Mouse (Mus musculus) myocyte (in vitro differentiated cells): ENCODE data around the gene Sh3rf1. TPM values are rescaled to one million over a fixed set of nuclear protein-coding genes. Genes with fewer than 3 reads are reported as not detected.

Experiments used
- H3K27me3 ChIP-seq: one replicate; pipeline ENCODE4 v1.6.1; 2011; ENCODE audit not compliant: control insufficient read depth, insufficient read depth, insufficient read length
- H3K36me3 ChIP-seq: one replicate; pipeline ENCODE4 v1.6.1; 2011; ENCODE audit not compliant: control insufficient read depth, insufficient read depth
- H3K4me2 ChIP-seq: one replicate; pipeline ENCODE4 v1.6.1; 2011; ENCODE audit warnings: low read depth, control low read depth
- H3K4me3 ChIP-seq: one replicate; pipeline ENCODE4 v1.5.1; 2011; ENCODE audit warnings: mild to moderate bottlenecking, control low read depth, moderate library complexity
- H3K79me2 ChIP-seq: one replicate; pipeline ENCODE4 v1.6.1; 2011; ENCODE audit not compliant: control insufficient read depth, insufficient read depth
- H3ac ChIP-seq: one replicate; pipeline ENCODE4 v1.6.1; 2011; ENCODE audit not compliant: control insufficient read depth, insufficient read length
- CEBPB ChIP-seq: IDR thresholded peaks from 2 replicates; pipeline ENCODE4 v1.6.1; 2011; ENCODE audit warnings: mild to moderate bottlenecking, moderate library complexity; ENCODE audit not compliant: poor library complexity, insufficient read depth, severe bottlenecking
- E2F4 ChIP-seq: IDR thresholded peaks from one replicate; pipeline ENCODE4 v1.6.1; 2011; ENCODE audit warnings: mild to moderate bottlenecking, control low read depth, moderate library complexity; ENCODE audit not compliant: insufficient read depth
- MAX ChIP-seq: IDR thresholded peaks from one replicate; pipeline ENCODE4 v1.6.1; 2011; ENCODE audit warnings: low read depth, mild to moderate bottlenecking, control low read depth
- MYOD1 ChIP-seq, 3 experiments: IDR thresholded peaks; one replicate each; pipeline ENCODE4 v1.6.1; 2011; ENCODE audit warnings: control low read depth in 2 of 3, low read depth in 2 of 3, mild to moderate bottlenecking in 2 of 3, moderate library complexity in 1 of 3; ENCODE audit not compliant: insufficient read length in 2 of 3, control insufficient read depth in 1 of 3
- MYOG ChIP-seq, 3 experiments: IDR thresholded peaks; one replicate each; pipeline ENCODE4 v1.6.1; 2011; ENCODE audit warnings: control low read depth in 2 of 3, low read depth in 2 of 3, mild to moderate bottlenecking in 2 of 3; ENCODE audit not compliant: insufficient read length in 2 of 3, control insufficient read depth in 1 of 3, insufficient read depth in 1 of 3
- POLR2A ChIP-seq: IDR thresholded peaks from one replicate; pipeline ENCODE4 v1.6.1; 2011; ENCODE audit warnings: low read depth, mild to moderate bottlenecking, control low read depth, moderate library complexity; ENCODE audit not compliant: insufficient read length
- POLR2AphosphoS2 ChIP-seq: IDR thresholded peaks from one replicate; pipeline ENCODE4 v1.6.1; 2011; ENCODE audit warnings: low read depth, control low read depth; ENCODE audit not compliant: insufficient read length
- REST ChIP-seq: IDR thresholded peaks from one replicate; pipeline ENCODE4 v1.6.1; 2011; ENCODE audit warnings: mild to moderate bottlenecking, control low read depth, moderate library complexity; ENCODE audit not compliant: insufficient read depth, insufficient read length
- SRF ChIP-seq: IDR thresholded peaks from one replicate; pipeline ENCODE4 v1.6.1; 2011; ENCODE audit warnings: low read depth; ENCODE audit not compliant: control insufficient read depth, insufficient read length
- TCF12 ChIP-seq: IDR thresholded peaks from one replicate; pipeline ENCODE4 v1.6.1; 2011; ENCODE audit warnings: mild to moderate bottlenecking, control low read depth; ENCODE audit not compliant: poor library complexity, insufficient read depth, severe bottlenecking
- TCF3 ChIP-seq: IDR thresholded peaks from one replicate; pipeline ENCODE4 v1.6.1; 2011; ENCODE audit warnings: low read depth, control low read depth; ENCODE audit not compliant: insufficient read length
- USF1 ChIP-seq: IDR thresholded peaks from one replicate; pipeline ENCODE4 v1.6.1; 2011; ENCODE audit warnings: low read depth, mild to moderate bottlenecking, control low read depth, moderate library complexity
- polyA plus RNA-seq: library from polyadenylated mRNA; unstranded; fragments of >200 nt; fragmentation: generic; extraction: Trizol; gene quantifications from one replicate; pipeline ENCODE4 v1.2.1, GENCODE M21; 2012; ENCODE audit warnings: missing spikeins

The Sh3rf1 gene
- polyA plus RNA-seq, 1 experiment, result 4.2 TPM

- no peaks in the 10 kb centered on the region for H3K79me2 ChIP-seq
- H3K4me3 ChIP-seq, result no peak overlapping the region
- no peak overlapping the region for H3ac ChIP-seq
- H3K36me3 ChIP-seq, result no peaks in the 10 kb centered on the region
- TF ChIP-seq SRF, result no peak
- no peak for TF ChIP-seq CEBPB
- TF ChIP-seq POLR2A, result no peak
- no peak for TF ChIP-seq MYOG (IDR thresholded peaks at IDR 0.05; ENCODE audit: control insufficient read depth in 1 of 3, insufficient read depth in 1 of 3, insufficient read length in 2 of 3, low read depth in 2 of 3)
- TF ChIP-seq MYOD1 (IDR thresholded peaks at IDR 0.05; ENCODE audit: control insufficient read depth in 1 of 3, insufficient read length in 2 of 3, low read depth in 2 of 3), result no peak
- TF ChIP-seq USF1, result no peak
- TF ChIP-seq POLR2AphosphoS2, result no peak
- TF ChIP-seq TCF12, result no peak
- TF ChIP-seq TCF3, result no peak
- TF ChIP-seq MAX, result no peak
- TF ChIP-seq REST, result no peak
- no peak for TF ChIP-seq E2F4
- H3K27me3 ChIP-seq, result no peaks in the 10 kb centered on the region
- no peak overlapping the region for H3K4me2 ChIP-seq
These were observed 42.1 kb upstream of the Sh3rf1 start for GRCm38 (mm10) chr8:61181592-61181991.

DNA sequence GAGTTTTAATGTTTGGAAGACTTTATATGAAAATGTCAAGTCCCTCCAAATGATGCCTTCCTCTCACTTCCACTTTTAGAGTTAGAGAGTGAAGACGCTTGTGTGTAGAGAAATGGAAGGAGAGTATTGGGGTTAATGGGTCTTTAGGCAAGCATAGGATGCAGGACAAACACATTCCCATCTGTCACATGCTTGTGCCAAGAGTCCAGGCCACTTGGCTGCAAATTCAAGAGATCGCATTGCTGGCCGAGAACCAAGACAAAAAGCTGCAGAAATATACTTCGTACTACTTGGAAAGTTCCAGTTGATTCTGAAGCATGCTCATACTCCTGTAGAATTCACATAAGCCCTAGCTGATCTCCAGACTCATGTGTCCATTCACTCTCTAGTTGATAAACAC lies 41.7 kb upstream of the Sh3rf1 start:
- Histone ChIP-seq H3K27me3 (no peaks in the 10 kb centered on the region), H3ac (no peak overlapping the region), H3K79me2 (no peaks in the 10 kb centered on the region), H3K36me3 (no peaks in the 10 kb centered on the region), H3K4me3 (no peak overlapping the region), H3K4me2 (no peak overlapping the region)
- TF ChIP-seq TCF3 (no peak), MAX (no peak), TCF12 (no peak), CEBPB (no peak), SRF (no peak), USF1 (no peak)

DNA sequence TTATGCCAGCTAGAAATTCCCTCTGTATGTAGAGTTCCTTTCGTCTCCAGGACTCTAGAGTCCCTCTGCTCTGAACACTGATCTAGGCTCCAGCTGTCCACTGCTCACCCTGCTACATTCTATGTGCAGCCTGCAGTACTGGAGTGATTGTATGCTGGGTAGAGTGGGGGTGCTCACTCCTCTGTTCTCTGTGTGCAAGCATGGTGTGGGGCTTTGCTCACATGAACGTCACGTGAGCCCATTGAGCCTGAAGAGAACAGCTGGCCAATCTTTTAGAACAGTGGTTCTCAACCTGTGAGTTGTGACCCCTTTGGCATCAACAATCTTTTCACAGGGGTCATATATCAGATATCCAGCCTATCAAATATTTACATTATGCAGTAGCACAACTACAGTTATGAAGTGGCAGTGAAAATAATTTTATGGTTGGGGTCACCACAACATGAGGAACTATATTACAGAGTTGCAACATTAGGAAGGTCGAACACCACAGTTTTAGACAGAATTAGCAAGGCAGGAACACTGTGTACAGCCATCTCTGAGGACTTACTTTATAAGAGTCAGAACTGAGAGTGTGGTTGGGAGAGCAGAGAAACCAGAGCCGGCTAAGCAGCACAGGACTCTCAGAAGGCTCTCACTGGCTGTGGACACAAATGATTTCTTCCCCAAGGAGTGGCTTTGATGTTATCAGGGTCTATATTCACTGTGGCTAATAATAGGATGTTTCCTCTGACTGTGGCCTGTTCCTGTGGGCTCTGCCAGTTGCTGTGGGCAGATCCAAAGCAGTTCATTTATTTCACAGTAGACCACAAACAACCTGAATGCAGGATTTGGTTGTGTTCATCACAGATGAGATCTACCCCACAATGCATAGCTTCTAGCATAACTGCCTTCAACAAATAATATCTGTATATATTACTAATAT lies 38.1 kb upstream of the Sh3rf1 start:
- TF ChIP-seq POLR2AphosphoS2 (no peak), MYOG (IDR thresholded peaks at IDR 0.05; ENCODE audit: control insufficient read depth in 1 of 3, insufficient read depth in 1 of 3, insufficient read length in 2 of 3, low read depth in 2 of 3) (peak in 2 of 3 experiments; percentile 62 to 75), MYOD1 (IDR thresholded peaks at IDR 0.05; ENCODE audit: control insufficient read depth in 1 of 3, insufficient read length in 2 of 3, low read depth in 2 of 3) (peak in 2 of 3 experiments; percentile 32 to 52), REST (no peak), TCF12 (no peak), E2F4 (no peak), CEBPB (no peak), TCF3 (no peak), SRF (no peak), USF1 (peak; percentile 51), MAX (no peak), POLR2A (no peak)
- peak overlapping the region; percentile 51 for H3K4me2 ChIP-seq
- no peaks in the 10 kb centered on the region for H3K79me2 ChIP-seq
- H3K36me3 ChIP-seq, result no peaks in the 10 kb centered on the region
- no peak overlapping the region for H3K4me3 ChIP-seq
- no peaks in the 10 kb centered on the region for H3K27me3 ChIP-seq
- no peak overlapping the region for H3ac ChIP-seq

GRCm38 (mm10) chr8:61194306-61194925 lies 29.3 kb upstream of the Sh3rf1 start:
- Histone ChIP-seq H3K79me2 (no peaks in the 10 kb centered on the region), H3K27me3 (no peaks in the 10 kb centered on the region), H3K4me2 (peak overlapping the region; percentile 45), H3ac (no peak overlapping the region), H3K4me3 (no peak overlapping the region), H3K36me3 (no peaks in the 10 kb centered on the region)
- TF ChIP-seq E2F4 (no peak), TCF3 (peak; percentile 63), POLR2AphosphoS2 (no peak), MYOD1 (IDR thresholded peaks at IDR 0.05; ENCODE audit: control insufficient read depth in 1 of 3, insufficient read length in 2 of 3, low read depth in 2 of 3) (peak in 2 of 3 experiments; percentile 82 to 96), TCF12 (peak; percentile 60), REST (no peak), MYOG (IDR thresholded peaks at IDR 0.05; ENCODE audit: control insufficient read depth in 1 of 3, insufficient read depth in 1 of 3, insufficient read length in 2 of 3, low read depth in 2 of 3) (peak; percentile 50 to 92 (median 56)), USF1 (peak; percentile 62), MAX (peak; percentile 8), POLR2A (no peak), SRF (no peak), CEBPB (no peak)
